Mouse (Mus musculus) monocyte, adult 2 months (primary cell): ENCODE results near the gene Evc.

Experiments
- DNase-seq, 2 experiments: peaks; one replicate each; pipeline ENCODE4 v3.0.0; 2022; ENCODE audit warnings: low spot score in 2 of 2, low read depth in 1 of 2

Gene Evc

GRCm38 (mm10) chr5:37336485-37337105, at the start of gene Evc:
Evc (minus strand) TSS chr5:37336894.
- no peak for DNase-seq

- no peak for DNase-seq
Observed at GRCm38 (mm10) chr5:37383570-37383969, 46.9 kb upstream of the Evc start.

GRCm38 (mm10) chr5:37380641-37381040, 43.9 kb upstream of the Evc start:
- DNase-seq, result no peak

- DNase-seq, result no peak
Observed at GRCm38 (mm10) chr5:37377376-37377775, 40.7 kb upstream of the Evc start.

GRCm38 (mm10) chr5:37368796-37369195, 32.1 kb upstream of the Evc start:
- DNase-seq, result no peak

- DNase-seq, result no peak
Observed at GRCm38 (mm10) chr5:37365751-37366150, 29.1 kb upstream of the Evc start.

- DNase-seq, result no peak
Observed at GRCm38 (mm10) chr5:37363284-37363683, 26.6 kb upstream of the Evc start.

- DNase-seq, result no peak
Observed at GRCm38 (mm10) chr5:37362618-37363017, 25.9 kb upstream of the Evc start.

GRCm38 (mm10) chr5:37356027-37356426, 19.3 kb upstream of the Evc start:
- no peak for DNase-seq

- no peak for DNase-seq
Observed at GRCm38 (mm10) chr5:37354385-37354784, 17.7 kb upstream of the Evc start.

GRCm38 (mm10) chr5:37351791-37352190, 15.1 kb upstream of the Evc start:
- DNase-seq, result no peak

- no peak for DNase-seq
Observed at GRCm38 (mm10) chr5:37343962-37344361, 7.3 kb upstream of the Evc start.

- no peak for DNase-seq
Observed at GRCm38 (mm10) chr5:37338288-37338687, 1.6 kb upstream of the Evc start, which contains the start of gene Evc2. Evc2 (plus strand) TSS chr5:37338499.

- DNase-seq, result no peak
Observed at GRCm38 (mm10) chr5:37337696-37338095, 1.0 kb upstream of the Evc start.

GRCm38 (mm10) chr5:37335061-37335460, 1.6 kb downstream of the Evc start:
- DNase-seq, result no peak

- DNase-seq, result no peak
Observed at GRCm38 (mm10) chr5:37332066-37332465, 4.6 kb downstream of the Evc start.

GRCm38 (mm10) chr5:37331133-37331505, 5.6 kb downstream of the Evc start:
- DNase-seq, result no peak

GRCm38 (mm10) chr5:37330449-37331132, 6.1 kb downstream of the Evc start:
- DNase-seq, result no peak

GRCm38 (mm10) chr5:37326675-37327074, 10.0 kb downstream of the Evc start:
- no peak for DNase-seq

- no peak for DNase-seq
Observed at GRCm38 (mm10) chr5:37320761-37321160, 15.9 kb downstream of the Evc start.

- no peak for DNase-seq
Observed at GRCm38 (mm10) chr5:37320174-37320573, 16.5 kb downstream of the Evc start.

- no peak for DNase-seq
Observed at GRCm38 (mm10) chr5:37318715-37319114, 18.0 kb downstream of the Evc start.
